Mouse (Mus musculus) MEL (cell line): ENCODE measurements at regions not wholly inside any gene's neighbourhood (a gene's known extent, or its start where the extent isn't known, plus 50 kb on each side); places are given as distances from the start of the nearest gene placed in this dataset.

Source experiments
- DNase-seq: peaks from one replicate; pipeline ENCODE4 v3.0.0; 2011; ENCODE audit warnings: low read depth, low spot score
- H3K27ac ChIP-seq: 2 replicates; pipeline ENCODE4 v1.5.1; 2012; ENCODE audit warnings: low read depth, mild to moderate bottlenecking, control low read depth, low read length, moderate library complexity; ENCODE audit not compliant: control insufficient read depth
- H3K27me3 ChIP-seq, 2 experiments: fragments of 150-350 bp in 1 of 2; sonication (generic) in 1 of 2; 2 replicates each; pipeline ENCODE4 v1.6.1; 2012; ENCODE audit warnings: low read length in 2 of 2, mild to moderate bottlenecking in 2 of 2, improper control_type of control experiment in 1 of 2, moderate library complexity in 1 of 2; ENCODE audit not compliant: insufficient read depth in 2 of 2, control insufficient read depth in 1 of 2
- H3K36me3 ChIP-seq, 2 experiments: 2 replicates each; pipeline ENCODE4 v1.6.1; 2012 to 2014; ENCODE audit warnings: low read length in 2 of 2, improper control_type of control experiment in 1 of 2, inconsistent platforms in 1 of 2, mild to moderate bottlenecking in 1 of 2; ENCODE audit not compliant: insufficient read depth in 2 of 2, control insufficient read depth in 1 of 2
- H3K4me1 ChIP-seq, 2 experiments: fragments of 150-350 bp in 1 of 2; sonication (generic) in 1 of 2; 2 replicates each; pipeline ENCODE4 v1.6.1; 2012; ENCODE audit warnings: low read length in 2 of 2, improper control_type of control experiment in 1 of 2, mild to moderate bottlenecking in 1 of 2; ENCODE audit not compliant: insufficient read depth in 2 of 2, control insufficient read depth in 1 of 2
- H3K4me3 ChIP-seq, 2 experiments: fragments of 150-350 bp in 1 of 2; sonication (generic) in 1 of 2; 2 replicates each; pipeline ENCODE4 v1.5.1; 2012; ENCODE audit warnings: low read depth in 2 of 2, low read length in 2 of 2, mild to moderate bottlenecking in 2 of 2, moderate library complexity in 2 of 2, control low read depth in 1 of 2, improper control_type of control experiment in 1 of 2; ENCODE audit not compliant: control insufficient read depth in 1 of 2, insufficient read depth in 1 of 2
- H3K79me2 ChIP-seq: 2 replicates; pipeline ENCODE4 v1.6.1; 2012; ENCODE audit warnings: mild to moderate bottlenecking, low read length, moderate library complexity; ENCODE audit not compliant: control insufficient read depth, poor library complexity, insufficient read depth
- H3K9ac ChIP-seq: 2 replicates; pipeline ENCODE4 v1.6.1; 2012; ENCODE audit warnings: low read depth, mild to moderate bottlenecking, control low read depth, low read length, moderate library complexity; ENCODE audit not compliant: control insufficient read depth, poor library complexity, severe bottlenecking
- H3K9me3 ChIP-seq: fragments of 150-350 bp; sonication (generic); replicated peaks from 2 replicates; pipeline ENCODE4 v1.6.1; 2012; ENCODE audit warnings: mild to moderate bottlenecking, low read length, improper control_type of control experiment, moderate library complexity; ENCODE audit not compliant: insufficient read depth
- BHLHE40 ChIP-seq: IDR thresholded peaks from 2 replicates; pipeline ENCODE4 v1.6.1; 2012; ENCODE audit warnings: low read depth, mild to moderate bottlenecking, inconsistent platforms, low read length, improper control_type of control experiment, borderline replicate concordance
- E2F4 ChIP-seq: IDR thresholded peaks from 2 replicates; pipeline ENCODE4 v1.6.1; 2011; ENCODE audit warnings: low read depth, low read length, improper control_type of control experiment, borderline replicate concordance
- GABPA ChIP-seq: IDR thresholded peaks from 2 replicates; pipeline ENCODE4 v1.6.1; 2012; ENCODE audit warnings: low read depth, mild to moderate bottlenecking, inconsistent platforms, low read length, improper control_type of control experiment, moderate library complexity
- KAT2A ChIP-seq: conservative IDR thresholded peaks from 2 replicates; pipeline ENCODE4 v1.6.1; 2012; ENCODE audit warnings: low read depth, low read length, improper control_type of control experiment, inconsistent platforms
- NELFE ChIP-seq: IDR thresholded peaks from 2 replicates; pipeline ENCODE4 v1.6.1; 2011; ENCODE audit warnings: low read depth, low read length, improper control_type of control experiment
- POLR2AphosphoS2 ChIP-seq: IDR thresholded peaks from 2 replicates; pipeline ENCODE4 v1.6.1; 2011; ENCODE audit warnings: low read length, improper control_type of control experiment
- POLR2AphosphoS5 ChIP-seq: IDR thresholded peaks from 2 replicates; pipeline ENCODE4 v1.6.1; 2012; ENCODE audit warnings: low read depth, borderline replicate concordance, mild to moderate bottlenecking, inconsistent platforms, low read length, moderate library complexity, mixed read lengths
- RCOR1 ChIP-seq: IDR thresholded peaks from 2 replicates; pipeline ENCODE4 v1.6.1; 2012; ENCODE audit warnings: low read depth, mild to moderate bottlenecking, inconsistent platforms, low read length, improper control_type of control experiment
- TCF12 ChIP-seq: IDR thresholded peaks from 2 replicates; pipeline ENCODE4 v1.6.1; 2014; ENCODE audit warnings: low read depth, mild to moderate bottlenecking, inconsistent platforms, low read length, improper control_type of control experiment, moderate library complexity
- USF1 ChIP-seq: IDR thresholded peaks from 2 replicates; pipeline ENCODE4 v1.6.1; 2014; ENCODE audit warnings: low read depth, mild to moderate bottlenecking, inconsistent platforms, low read length, improper control_type of control experiment, moderate library complexity
- USF2 ChIP-seq, 2 experiments: IDR thresholded peaks; 2 replicates each; pipeline ENCODE4 v1.6.1; 2011 to 2012; ENCODE audit warnings: improper control_type of control experiment in 2 of 2, low read length in 2 of 2, borderline replicate concordance in 1 of 2, inconsistent platforms in 1 of 2, low read depth in 1 of 2, mild to moderate bottlenecking in 1 of 2; ENCODE audit not compliant: insufficient read depth in 1 of 2
- ZC3H11A ChIP-seq: IDR thresholded peaks from 2 replicates; pipeline ENCODE4 v1.6.1; 2012; ENCODE audit warnings: low read depth, mild to moderate bottlenecking, inconsistent platforms, low read length, improper control_type of control experiment
- ZKSCAN1 ChIP-seq: IDR thresholded peaks from 2 replicates; pipeline ENCODE4 v1.6.1; 2012; ENCODE audit warnings: low read depth, mild to moderate bottlenecking, inconsistent platforms, low read length, improper control_type of control experiment, moderate library complexity
- ZMIZ1 ChIP-seq: IDR thresholded peaks from 2 replicates; pipeline ENCODE4 v1.6.1; 2012; ENCODE audit warnings: low read depth, mild to moderate bottlenecking, inconsistent platforms, low read length, improper control_type of control experiment, moderate library complexity
- ZNF384 ChIP-seq: IDR thresholded peaks from 2 replicates; pipeline ENCODE4 v1.6.1; 2012; ENCODE audit warnings: low read depth, mild to moderate bottlenecking, inconsistent platforms, low read length, improper control_type of control experiment

DNA sequence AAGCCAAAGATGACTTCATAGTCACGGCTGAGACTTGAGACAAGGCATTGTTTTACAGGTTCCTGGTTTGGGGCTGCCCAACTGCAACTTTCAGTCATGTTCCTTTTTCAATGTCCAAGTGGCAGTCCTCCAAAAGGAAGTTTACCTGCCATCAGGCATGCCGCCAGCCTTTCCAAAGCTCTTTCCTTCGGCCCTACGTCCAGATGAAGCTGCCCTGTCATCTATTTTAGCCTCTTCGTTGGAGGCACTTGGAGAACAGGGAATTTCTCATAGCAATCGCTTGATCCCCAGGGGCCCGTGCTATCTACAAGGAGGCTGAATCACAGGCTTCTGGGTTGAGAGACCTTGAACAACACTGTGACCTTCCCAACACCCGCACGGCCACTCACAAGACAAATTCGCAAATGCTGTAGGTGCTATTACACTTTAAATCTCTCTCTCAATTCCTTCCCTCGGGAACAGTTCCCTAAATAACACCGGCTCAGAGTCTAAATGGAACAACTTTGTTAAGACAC lies 468.4 kb downstream of the Efna5 start:
- Histone ChIP-seq H3K27ac (no peak overlapping the region), H3K9me3 (no peaks in the 10 kb centered on the region), H3K4me1 (no peaks in the 10 kb centered on the region), H3K4me3 (no peak overlapping the region), H3K9ac (no peak overlapping the region), H3K36me3 (no peaks in the 10 kb centered on the region), H3K27me3 (no peaks in the 10 kb centered on the region), H3K79me2 (no peaks in the 10 kb centered on the region)
- no peak for DNase-seq
- TF ChIP-seq USF1 (no peak), POLR2AphosphoS2 (no peak), BHLHE40 (no peak), TCF12 (no peak), NELFE (no peak), ZKSCAN1 (no peak), USF2 (IDR thresholded peaks at IDR 0.05; ENCODE audit: borderline replicate concordance in 1 of 2, insufficient read depth in 1 of 2, low read depth in 1 of 2, low read length in 2 of 2) (no peak), ZMIZ1 (no peak), KAT2A (no peak), RCOR1 (no peak), GABPA (no peak), ZC3H11A (no peak)

DNA sequence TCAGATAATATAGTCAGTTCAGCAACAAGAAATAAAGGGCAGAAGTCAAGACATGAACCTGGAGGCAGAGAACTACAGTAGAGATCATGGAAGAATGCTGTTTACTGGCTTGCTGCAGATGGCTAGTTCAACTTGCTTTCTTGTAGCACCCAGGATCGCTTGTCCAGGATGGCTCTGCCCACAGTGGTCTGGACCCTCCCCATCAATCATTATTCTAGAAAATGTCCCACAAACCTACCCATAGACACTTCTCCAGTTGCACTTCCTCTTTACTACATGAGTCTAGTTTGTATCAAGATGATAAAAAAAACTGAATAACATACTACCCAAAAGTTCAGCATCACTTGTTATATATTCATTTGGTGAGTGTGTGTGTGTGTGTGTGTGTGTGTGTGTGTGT lies 477.4 kb downstream of the Efna5 start:
- DNase-seq = peak; percentile 28
- no peak for TF ChIP-seq GABPA
- no peak for TF ChIP-seq E2F4
- 0 out of 2 replicates have a peak, but pooled peaks have one; percentile 33 for TF ChIP-seq ZNF384
- TF ChIP-seq POLR2AphosphoS5 = no peak
- Histone ChIP-seq H3K9ac (no peak overlapping the region), H3K27me3 (no peaks in the 10 kb centered on the region), H3K9me3 (no peaks in the 10 kb centered on the region), H3K36me3 (no peaks in the 10 kb centered on the region), H3K79me2 (no peaks in the 10 kb centered on the region), H3K4me3 (no peak overlapping the region), H3K27ac (no peak overlapping the region), H3K4me1 (peaks cover 0 to 3% of the 10 kb centered on the region in 2 experiments; a peak in 1 of 4 replicates)
